Mouse (Mus musculus) CH12.LX (cell line): ENCODE data around the gene Cntn4. TPM values are rescaled to one million over a fixed set of nuclear protein-coding genes. Genes with fewer than 3 reads are reported as not detected.

Experiments used
- DNase-seq: peaks from one replicate; pipeline ENCODE4 v3.0.0-alpha.2; 2013; ENCODE audit errors: extremely low read depth
- H3K27ac ChIP-seq: 2 replicates; pipeline ENCODE4 v1.5.1; 2012; ENCODE audit warnings: low read depth, mild to moderate bottlenecking, control low read depth, moderate library complexity; ENCODE audit not compliant: insufficient read depth
- H3K27me3 ChIP-seq: replicated peaks from 2 replicates; pipeline ENCODE3; 2012; ENCODE audit warnings: inconsistent platforms
- H3K36me3 ChIP-seq, 2 experiments: replicated peaks in 1 of 2; 2 replicates each; pipeline versions ENCODE3 to v1.6.1; 2012; ENCODE audit warnings: inconsistent platforms in 1 of 2, low read length in 1 of 2, mild to moderate bottlenecking in 1 of 2, mixed read lengths in 1 of 2, moderate library complexity in 1 of 2; ENCODE audit not compliant: control insufficient read depth in 1 of 2, insufficient read depth in 1 of 2
- H3K4me1 ChIP-seq, 2 experiments: 2 replicates each; pipeline ENCODE4 v1.6.1; 2012; ENCODE audit warnings: inconsistent platforms in 1 of 2, moderate library complexity in 1 of 2; ENCODE audit not compliant: insufficient read depth in 2 of 2, control insufficient read depth in 1 of 2
- H3K4me2 ChIP-seq: 2 replicates; pipeline ENCODE4 v1.6.1; 2012; ENCODE audit warnings: low read depth, mild to moderate bottlenecking, control low read depth; ENCODE audit not compliant: poor library complexity, insufficient read depth, severe bottlenecking
- H3K4me3 ChIP-seq, 3 experiments: fragments of 150-350 bp in 1 of 3; sonication (generic) in 1 of 3; replicated peaks in 1 of 3; 2 replicates each; pipeline versions ENCODE3 to v1.5.1; 2011 to 2012; ENCODE audit warnings: low read depth in 2 of 3, low read length in 2 of 3, mild to moderate bottlenecking in 2 of 3, moderate library complexity in 2 of 3, control low read depth in 1 of 3, improper control_type of control experiment in 1 of 3, inconsistent platforms in 1 of 3, mixed read lengths in 1 of 3; ENCODE audit not compliant: poor library complexity in 1 of 3
- H3K79me2 ChIP-seq: replicated peaks from 2 replicates; pipeline ENCODE4 v1.6.1; 2012; ENCODE audit warnings: mild to moderate bottlenecking, moderate library complexity; ENCODE audit not compliant: control insufficient read depth, poor library complexity, insufficient read depth, severe bottlenecking; ENCODE audit errors: extremely low read depth
- H3K9ac ChIP-seq: 2 replicates; pipeline ENCODE4 v1.6.1; 2012; ENCODE audit warnings: low read depth, mild to moderate bottlenecking, control low read depth, moderate library complexity; ENCODE audit not compliant: insufficient read depth
- H3K9me3 ChIP-seq: replicated peaks from 2 replicates; pipeline ENCODE3; 2012; ENCODE audit warnings: low read length, inconsistent platforms, mixed read lengths
- CHD1 ChIP-seq: IDR thresholded peaks from 2 replicates; pipeline ENCODE4 v1.6.1; 2012; ENCODE audit warnings: low read depth, low read length, improper control_type of control experiment, inconsistent platforms
- CHD2 ChIP-seq: IDR thresholded peaks from 2 replicates; pipeline ENCODE4 v1.6.1; 2011; ENCODE audit warnings: low read length, improper control_type of control experiment
- E2F4 ChIP-seq: IDR thresholded peaks from 2 replicates; pipeline ENCODE4 v1.6.1; 2011; ENCODE audit warnings: low read depth, low read length, improper control_type of control experiment; ENCODE audit not compliant: insufficient replicate concordance
- ELF1 ChIP-seq: IDR thresholded peaks from 2 replicates; pipeline ENCODE4 v1.6.1; 2014; ENCODE audit warnings: low read depth, mild to moderate bottlenecking, inconsistent platforms, low read length, improper control_type of control experiment
- EP300 ChIP-seq: IDR thresholded peaks from 2 replicates; pipeline ENCODE4 v1.6.1; 2011; ENCODE audit warnings: low read length, improper control_type of control experiment
- GABPA ChIP-seq: IDR thresholded peaks from 2 replicates; pipeline ENCODE4 v1.6.1; 2012; ENCODE audit warnings: low read depth, low read length, improper control_type of control experiment, inconsistent platforms; ENCODE audit not compliant: insufficient replicate concordance
- HCFC1 ChIP-seq: IDR thresholded peaks from 2 replicates; pipeline ENCODE4 v1.6.1; 2012; ENCODE audit warnings: low read depth, mild to moderate bottlenecking, inconsistent platforms, low read length, improper control_type of control experiment
- KAT2A ChIP-seq: IDR thresholded peaks from 2 replicates; pipeline ENCODE4 v1.6.1; 2012; ENCODE audit warnings: low read length, improper control_type of control experiment, inconsistent platforms; ENCODE audit not compliant: insufficient replicate concordance
- MAZ ChIP-seq: IDR thresholded peaks from 2 replicates; pipeline ENCODE4 v1.6.1; 2012; ENCODE audit warnings: low read depth, mild to moderate bottlenecking, inconsistent platforms, low read length, improper control_type of control experiment, moderate library complexity
- MEF2A ChIP-seq: IDR thresholded peaks from 2 replicates; pipeline ENCODE4 v1.6.1; 2014; ENCODE audit warnings: low read depth, mild to moderate bottlenecking, inconsistent platforms, low read length, improper control_type of control experiment, borderline replicate concordance
- POLR2A ChIP-seq: IDR thresholded peaks from 2 replicates; pipeline ENCODE4 v1.6.1; 2011; ENCODE audit warnings: low read depth, mild to moderate bottlenecking, improper control_type of control experiment, low read length
- POLR2AphosphoS2 ChIP-seq: IDR thresholded peaks from 2 replicates; pipeline ENCODE4 v1.6.1; 2011; ENCODE audit warnings: low read depth, low read length, improper control_type of control experiment
- RAD21 ChIP-seq: IDR thresholded peaks from 2 replicates; pipeline ENCODE4 v1.6.1; 2011; ENCODE audit warnings: low read depth, mild to moderate bottlenecking, low read length, improper control_type of control experiment, moderate library complexity
- RCOR1 ChIP-seq: conservative IDR thresholded peaks from 2 replicates; pipeline ENCODE4 v1.6.1; 2012; ENCODE audit warnings: low read depth, mild to moderate bottlenecking, inconsistent platforms, low read length, improper control_type of control experiment
- SIN3A ChIP-seq: IDR thresholded peaks from 2 replicates; pipeline ENCODE4 v1.6.1; 2012; ENCODE audit warnings: low read length, improper control_type of control experiment, inconsistent platforms
- USF1 ChIP-seq: IDR thresholded peaks from 2 replicates; pipeline ENCODE4 v1.6.1; 2014; ENCODE audit warnings: low read depth, mild to moderate bottlenecking, inconsistent platforms, low read length, improper control_type of control experiment
- USF2 ChIP-seq: conservative IDR thresholded peaks from 2 replicates; pipeline ENCODE4 v1.6.1; 2011; ENCODE audit warnings: low read depth, low read length, improper control_type of control experiment
- ZC3H11A ChIP-seq: IDR thresholded peaks from 2 replicates; pipeline ENCODE4 v1.6.1; 2012; ENCODE audit warnings: low read depth, mild to moderate bottlenecking, inconsistent platforms, low read length, improper control_type of control experiment
- dilution Hi-C: fragments of 300-500 bp; cut with MboI; formaldehyde crosslinking; loops from 2 replicates; pipeline ENCODE4 v1.14.3; 2020; ENCODE audit warnings: low sequenced_read_pairs; ENCODE audit not compliant: extremely low pct_unique_long_range_greater_than_20kb, extremely low pct_ligation_motif_present
- in situ Hi-C: fragments of 300-500 bp; cut with MboI; formaldehyde crosslinking; loops from 3 replicates; pipeline ENCODE4 v1.14.3; 2019; ENCODE audit warnings: low sequenced_read_pairs, low pct_ligation_motif_present, low pct_unique_long_range_greater_than_20kb, mixed read lengths
- polyA plus RNA-seq: library from polyadenylated mRNA; unstranded; fragments of >175 nt; gene quantifications from 2 replicates; pipeline ENCODE4 v1.2.1, GENCODE M21; 2012; ENCODE audit warnings: low read depth; ENCODE audit not compliant: insufficient read length
- total RNA-seq, 2 experiments: library from RNA; depleted of rRNA; stranded (reverse); fragments of 300-350 nt in 1 of 2; fragments of >200 nt in 1 of 2; gene quantifications; 2 replicates each; pipeline ENCODE4 v1.2.3; 2012 to 2014

Gene Cntn4
- total and polyA plus RNA-seq, 3 experiments: 0.14 TPM; not detected in 2

- dilution Hi-C loops: no loop called here
- no peak overlapping the region for H3K4me3 ChIP-seq
- H3K9ac ChIP-seq: no peak overlapping the region
- H3K36me3 ChIP-seq: no peaks in the 10 kb centered on the region
- in situ Hi-C loops: no loop called here
- H3K27me3 ChIP-seq: no peaks in the 10 kb centered on the region
- H3K79me2 ChIP-seq: no peaks in the 10 kb centered on the region
- no peaks in the 10 kb centered on the region for H3K4me1 ChIP-seq
- H3K9me3 ChIP-seq: no peaks in the 10 kb centered on the region
- no peak overlapping the region for H3K4me2 ChIP-seq
- H3K27ac ChIP-seq: no peak overlapping the region
- TF ChIP-seq GABPA (no peak), SIN3A (no peak), E2F4 (no peak), USF2 (no peak), RAD21 (no peak), POLR2A (no peak), CHD2 (no peak), RCOR1 (no peak), KAT2A (no peak), USF1 (no peak), ELF1 (no peak), ZC3H11A (no peak), MAZ (no peak)
- no peak for DNase-seq
Measured at GRCm38 (mm10) chr6:106481533-106481932, 804.1 kb downstream of the Cntn4 start.

- no peaks in the 10 kb centered on the region for H3K4me1 ChIP-seq
- no peak overlapping the region for H3K4me3 ChIP-seq
- H3K36me3 ChIP-seq: no peaks in the 10 kb centered on the region
- no peak overlapping the region for H3K27ac ChIP-seq
- no peaks in the 10 kb centered on the region for H3K9me3 ChIP-seq
- in situ Hi-C loops (no loop called here), dilution Hi-C loops (no loop called here)
- TF ChIP-seq MEF2A (no peak), POLR2AphosphoS2 (no peak)
- H3K9ac ChIP-seq: no peak overlapping the region
- no peaks in the 10 kb centered on the region for H3K79me2 ChIP-seq
- H3K4me2 ChIP-seq: no peak overlapping the region
- H3K27me3 ChIP-seq: no peaks in the 10 kb centered on the region
- no peak for DNase-seq
Measured at GRCm38 (mm10) chr6:106496303-106496702, 818.8 kb downstream of the Cntn4 start.

- Histone ChIP-seq H3K27ac (no peak overlapping the region), H3K9me3 (no peaks in the 10 kb centered on the region), H3K4me2 (no peak overlapping the region)
- no peak for DNase-seq
- TF ChIP-seq EP300: no peak
- no peak for TF ChIP-seq SIN3A
- no peak for TF ChIP-seq HCFC1
- TF ChIP-seq RCOR1: no peak
- no peak for TF ChIP-seq CHD1
- TF ChIP-seq, all 38 proteins: peak for 0
- Histone ChIP-seq H3K4me1 (no peaks in the 10 kb centered on the region), H3K9ac (no peak overlapping the region), H3K36me3 (no peaks in the 10 kb centered on the region), H3K27me3 (no peaks in the 10 kb centered on the region), H3K4me3 (no peak overlapping the region), H3K79me2 (no peaks in the 10 kb centered on the region)
- dilution Hi-C loops: no loop called here
- in situ Hi-C loops: no loop called here
Measured at GRCm38 (mm10) chr6:106499166-106499565, 821.7 kb downstream of the Cntn4 start.
